Mouse (Mus musculus): Measurements from ENCODE around the gene Nfkbie.
A peak's percentile ranks its signal among the peaks of the same experiment; 100 is the strongest.

Nfkbie gene

DNA sequence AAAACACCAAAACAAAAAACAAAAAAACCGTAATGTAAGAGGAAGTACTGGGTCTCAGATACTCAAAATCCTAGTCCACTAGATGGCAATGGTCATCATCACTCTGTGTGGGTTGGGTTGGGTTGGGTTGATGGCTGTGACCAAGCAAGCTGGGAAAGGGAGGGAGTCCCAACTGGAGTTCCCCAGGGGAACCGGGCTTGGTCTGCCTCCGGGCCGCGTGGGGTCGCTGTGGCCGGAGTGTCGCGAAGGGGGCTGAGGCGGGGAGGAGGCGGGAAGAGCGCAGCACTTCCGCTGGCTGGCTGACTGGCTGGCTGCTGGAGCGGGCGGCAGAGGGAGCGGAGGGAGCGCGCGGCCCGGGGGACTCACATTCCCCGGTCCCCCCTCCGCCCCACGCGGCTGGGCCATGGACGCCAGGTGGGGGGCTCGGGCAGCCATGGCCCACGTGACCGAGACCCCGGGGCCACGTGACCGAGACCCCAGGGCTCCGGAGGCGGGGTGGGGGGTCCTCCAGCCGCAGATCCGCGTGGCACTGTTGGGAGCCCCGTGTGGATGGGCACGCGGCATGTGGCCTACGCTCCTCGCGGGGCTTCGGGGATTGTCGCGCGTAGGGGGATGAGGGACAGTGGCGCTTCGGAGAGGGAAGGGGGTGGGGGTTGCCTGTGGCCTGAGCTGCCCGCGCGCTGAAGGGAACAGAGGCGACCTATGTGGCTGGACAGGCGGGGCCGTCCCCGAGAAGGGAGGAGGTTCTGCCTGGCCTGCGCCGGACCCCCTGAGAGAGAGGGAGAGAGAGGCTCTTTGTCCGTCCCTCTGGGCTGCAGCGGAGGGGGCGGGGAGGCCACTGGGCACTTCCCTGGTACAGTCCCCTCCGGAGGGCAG, 8.4 kb downstream of the Nfkbie start, which contains the start of gene Slc35b2:
TSS of gene Slc35b2 (plus strand) at position 220 of the 876 bp plus-strand sequence.
- peak; percentile 91 for DNase-seq

DNA sequence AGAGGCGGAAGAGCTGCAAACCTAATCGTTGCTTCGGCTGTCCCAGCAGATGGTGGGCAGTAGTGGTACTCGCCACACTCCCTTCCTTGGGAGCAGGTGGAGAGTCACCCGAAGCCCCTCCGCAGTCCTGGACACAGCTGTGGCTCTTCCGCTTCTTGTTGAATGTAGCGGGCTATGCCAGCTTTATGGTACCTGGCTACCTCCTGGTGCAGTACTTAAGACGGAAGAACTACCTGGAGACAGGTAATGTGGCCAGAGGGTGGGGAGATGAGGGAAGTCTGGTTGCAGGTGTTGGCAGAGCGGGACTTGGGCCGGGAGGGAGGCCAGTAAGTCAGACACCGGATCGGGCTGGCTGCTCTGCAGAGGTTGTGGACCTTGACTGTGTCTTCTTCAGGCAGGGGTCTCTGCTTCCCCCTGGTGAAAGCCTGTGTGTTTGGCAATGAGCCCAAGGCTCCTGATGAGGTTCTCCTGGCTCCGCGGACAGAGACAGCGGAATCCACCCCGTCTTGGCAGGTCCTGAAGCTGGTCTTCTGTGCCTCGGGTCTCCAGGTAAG, 9.1 kb downstream of the Nfkbie start:
- DNase-seq = no peak

DNA sequence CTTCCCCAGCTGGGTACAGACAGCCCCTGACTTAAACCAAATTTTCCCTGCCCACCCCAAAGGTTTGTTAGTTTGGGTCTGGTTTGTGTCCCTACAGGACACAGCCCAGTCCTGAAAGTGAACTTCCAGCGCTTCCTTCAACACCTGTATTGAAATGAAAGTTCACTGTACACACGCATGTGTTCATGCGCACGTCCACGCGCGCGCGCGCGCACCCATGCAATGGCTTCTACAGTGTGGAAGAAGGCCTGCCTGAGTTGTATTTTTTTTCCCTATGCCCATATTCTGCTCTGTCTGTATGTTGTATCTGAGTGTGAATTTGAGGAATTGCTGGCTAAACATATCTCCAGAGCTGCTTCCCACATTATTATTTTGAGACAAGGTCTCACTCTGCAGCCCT, 9.6 kb downstream of the Nfkbie start:
- DNase-seq = no peak

DNA sequence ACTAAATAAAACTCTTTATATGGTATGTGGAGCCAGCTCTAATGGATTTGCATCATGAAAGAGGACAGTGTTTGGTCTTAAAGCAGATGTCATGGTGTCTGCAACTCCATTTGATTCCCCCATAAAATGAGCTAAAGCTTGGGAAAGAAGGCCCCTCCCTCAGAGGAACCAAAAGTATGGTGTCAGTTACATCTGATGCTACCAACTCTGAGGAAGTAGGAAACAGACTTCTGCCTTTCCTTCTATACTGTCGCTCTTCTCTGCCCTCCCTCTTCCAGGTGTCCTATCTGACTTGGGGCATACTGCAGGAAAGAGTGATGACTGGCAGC, 10.5 kb downstream of the Nfkbie start:
- DNase-seq = no peak

DNA sequence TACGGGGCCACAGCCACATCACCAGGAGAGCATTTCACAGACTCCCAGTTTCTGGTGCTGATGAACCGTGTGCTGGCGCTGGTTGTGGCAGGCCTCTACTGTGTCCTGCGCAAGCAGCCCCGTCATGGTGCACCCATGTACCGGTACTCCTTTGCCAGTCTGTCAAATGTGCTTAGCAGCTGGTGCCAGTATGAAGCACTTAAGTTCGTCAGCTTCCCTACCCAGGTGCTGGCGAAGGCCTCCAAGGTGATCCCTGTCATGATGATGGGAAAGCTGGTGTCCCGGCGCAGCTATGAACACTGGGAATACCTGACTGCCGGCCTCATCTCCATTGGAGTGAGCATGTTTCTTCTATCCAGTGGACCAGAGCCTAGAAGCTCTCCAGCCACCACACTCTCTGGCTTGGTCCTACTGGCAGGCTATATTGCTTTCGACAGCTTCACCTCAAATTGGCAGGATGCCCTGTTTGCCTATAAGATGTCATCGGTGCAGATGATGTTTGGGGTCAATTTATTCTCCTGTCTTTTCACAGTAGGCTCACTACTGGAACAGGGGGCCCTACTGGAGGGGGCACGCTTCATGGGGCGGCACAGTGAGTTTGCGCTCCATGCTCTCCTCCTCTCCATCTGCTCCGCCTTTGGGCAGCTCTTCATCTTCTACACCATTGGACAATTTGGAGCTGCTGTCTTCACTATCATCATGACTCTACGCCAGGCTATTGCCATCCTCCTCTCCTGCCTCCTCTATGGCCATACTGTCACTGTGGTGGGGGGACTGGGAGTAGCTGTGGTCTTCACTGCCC, 11.1 kb downstream of the Nfkbie start:
- DNase-seq = no peak

DNA sequence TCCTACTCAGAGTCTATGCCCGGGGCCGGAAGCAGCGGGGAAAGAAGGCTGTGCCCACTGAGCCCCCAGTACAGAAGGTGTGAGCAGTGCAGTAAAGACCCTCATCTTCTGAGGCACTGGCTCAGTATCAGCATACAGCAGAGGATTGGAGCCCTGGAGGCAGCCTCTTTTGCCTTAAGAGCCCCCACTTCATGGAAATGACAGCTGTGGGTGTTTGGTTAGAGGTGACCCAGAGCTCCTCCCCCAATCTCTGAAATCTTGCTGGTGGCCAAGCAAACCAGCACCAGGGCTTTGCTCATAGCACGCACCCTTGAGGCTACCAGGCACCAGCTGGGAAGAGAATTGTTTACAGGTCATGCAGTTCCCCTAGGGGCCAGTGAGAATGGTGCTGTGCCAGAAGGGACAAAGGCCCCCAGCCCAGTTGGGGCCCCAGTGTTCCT, 11.7 kb downstream of the Nfkbie start:
- DNase-seq = no peak

DNA sequence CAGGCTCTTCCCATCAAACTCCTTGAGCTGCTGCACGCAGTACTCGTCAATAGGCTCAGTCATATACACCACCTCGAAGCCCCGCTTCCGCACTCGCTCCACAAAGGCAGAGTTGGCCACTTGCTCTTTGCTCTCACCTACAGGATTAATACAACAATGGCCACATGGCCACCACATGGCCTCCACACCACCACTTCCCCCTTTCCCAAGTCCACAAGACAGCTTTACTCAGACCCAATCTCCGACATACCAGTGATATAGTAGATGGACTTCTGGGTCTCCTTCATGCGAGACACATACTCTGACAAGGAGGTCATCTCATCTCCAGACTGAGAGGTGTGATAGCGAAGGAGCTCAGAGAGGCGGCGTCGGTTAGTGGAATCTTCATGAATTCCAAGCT, 13.5 kb downstream of the Nfkbie start:
- DNase-seq = no peak

DNA sequence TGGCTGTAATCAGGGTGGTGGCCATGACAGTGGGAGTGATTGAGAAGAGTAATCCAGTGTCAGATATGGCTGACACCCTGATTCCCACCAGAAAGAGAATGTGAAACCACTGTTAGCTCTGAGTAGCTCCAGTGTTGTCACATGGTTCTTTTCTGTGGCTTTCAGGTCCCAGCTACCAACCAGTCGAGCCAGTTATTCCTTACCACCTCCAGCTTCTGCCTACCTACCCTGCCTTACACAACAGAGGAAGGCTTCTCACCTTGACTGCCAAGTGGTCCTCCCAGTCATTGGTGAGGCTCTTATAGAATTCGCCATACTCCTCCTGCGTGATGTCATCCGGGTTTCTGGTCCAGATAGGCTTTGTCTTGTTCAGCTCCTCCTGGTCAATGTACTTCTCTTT, 14.5 kb downstream of the Nfkbie start:
- DNase-seq = no peak

DNA sequence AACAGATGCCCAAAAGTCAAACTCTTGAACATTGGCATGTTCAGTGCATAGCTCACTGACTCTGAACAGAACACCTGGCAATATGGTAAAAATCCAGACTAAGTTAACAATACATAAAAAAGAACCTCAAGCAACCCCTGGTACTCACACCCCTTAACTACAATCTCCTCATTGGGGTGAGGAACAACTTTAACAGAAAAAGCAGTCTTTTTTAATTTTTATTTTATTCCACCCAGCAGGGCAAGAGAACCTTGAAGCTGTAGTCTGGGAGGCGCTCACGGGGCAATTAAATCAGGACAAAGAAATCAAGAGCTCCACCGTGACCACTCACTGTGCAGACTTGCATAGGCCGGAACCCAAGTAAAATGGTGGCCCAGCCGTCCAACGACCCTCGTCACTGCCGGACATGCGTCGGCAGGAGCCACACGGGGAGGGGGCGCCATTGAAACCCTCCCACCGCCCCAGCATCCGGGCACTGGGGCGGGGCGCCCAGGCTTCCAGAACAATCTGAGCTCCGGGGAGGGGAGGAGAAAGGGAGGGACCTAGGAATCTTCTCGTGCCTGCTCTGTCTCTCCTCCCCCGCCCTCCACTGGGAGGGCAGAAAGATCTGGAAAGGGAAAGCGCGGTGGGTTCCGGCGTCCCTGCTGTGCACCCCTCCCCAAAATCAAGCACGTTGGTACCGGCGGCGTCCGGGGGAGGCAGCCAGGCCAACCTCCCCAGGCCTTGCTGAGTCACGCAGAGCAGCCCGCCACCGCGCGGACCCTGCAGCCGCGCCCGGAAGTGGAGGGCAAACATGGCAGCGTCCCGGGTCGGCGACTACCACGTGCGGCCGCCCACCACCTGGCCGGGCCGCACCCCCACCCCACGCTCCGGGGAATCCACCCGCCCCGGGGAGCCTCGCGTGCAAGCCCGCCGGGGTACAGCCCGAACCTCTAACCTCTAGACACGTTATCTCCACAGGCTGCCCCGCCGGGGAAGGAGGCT, 16.9 kb downstream of the Nfkbie start:
- peak; percentile 82 for DNase-seq

DNA sequence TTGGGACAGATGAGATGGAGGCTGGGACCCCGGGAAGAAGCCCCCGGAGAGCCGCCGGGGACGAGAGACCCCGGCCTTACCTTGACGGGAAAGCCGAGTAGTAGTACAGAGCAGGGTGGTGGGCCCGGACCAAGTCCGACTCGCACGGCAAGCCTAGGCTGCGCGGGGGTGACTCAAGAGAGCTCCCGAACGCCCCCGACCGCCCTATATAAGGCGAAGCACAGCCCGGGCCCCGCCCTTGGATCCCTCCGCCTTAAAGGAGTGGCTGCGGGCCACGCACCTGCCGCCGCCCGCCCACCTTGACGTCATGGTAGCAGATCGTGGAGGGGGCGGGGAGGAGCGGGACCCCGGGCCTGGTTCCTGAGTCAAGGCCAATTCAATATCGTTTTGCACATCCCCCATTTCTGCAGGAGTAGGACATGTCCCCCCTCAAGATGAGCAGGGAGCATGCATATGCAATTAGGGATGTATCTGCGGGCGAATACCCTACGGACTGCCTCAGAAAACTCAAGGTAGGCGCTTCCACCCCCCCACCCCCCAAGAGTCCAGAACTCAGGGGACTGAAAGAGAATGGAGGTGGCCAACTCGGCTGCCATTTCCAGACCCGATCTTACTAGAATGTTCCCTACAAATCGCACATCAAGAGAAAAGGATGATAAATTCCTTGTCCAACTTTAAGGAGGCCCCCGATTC, 17.7 kb downstream of the Nfkbie start, which contains the start of gene Hsp90ab1:
TSS of gene Hsp90ab1 (minus strand) at position 185 of the 693 bp plus-strand sequence.
- peak; percentile 99 for DNase-seq

DNA sequence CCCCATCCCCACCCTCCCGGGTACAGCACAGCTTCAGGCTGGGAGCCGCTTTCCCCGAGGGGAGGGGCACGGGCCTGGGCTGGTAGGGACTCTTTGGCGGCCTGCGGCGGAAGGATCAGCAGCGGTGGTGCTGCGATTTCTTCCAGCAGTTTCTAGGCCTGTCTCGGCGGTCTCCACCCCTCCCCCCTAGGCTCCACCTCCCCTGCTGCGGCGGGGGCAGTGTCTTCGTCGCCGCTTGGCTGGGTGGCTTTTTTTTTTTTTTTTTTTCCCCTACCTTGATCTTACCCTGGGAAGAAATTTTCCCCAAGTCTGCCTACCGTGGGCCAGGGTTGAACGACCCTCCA, 18.2 kb downstream of the Nfkbie start:
- DNase-seq = peak; percentile 99

DNA sequence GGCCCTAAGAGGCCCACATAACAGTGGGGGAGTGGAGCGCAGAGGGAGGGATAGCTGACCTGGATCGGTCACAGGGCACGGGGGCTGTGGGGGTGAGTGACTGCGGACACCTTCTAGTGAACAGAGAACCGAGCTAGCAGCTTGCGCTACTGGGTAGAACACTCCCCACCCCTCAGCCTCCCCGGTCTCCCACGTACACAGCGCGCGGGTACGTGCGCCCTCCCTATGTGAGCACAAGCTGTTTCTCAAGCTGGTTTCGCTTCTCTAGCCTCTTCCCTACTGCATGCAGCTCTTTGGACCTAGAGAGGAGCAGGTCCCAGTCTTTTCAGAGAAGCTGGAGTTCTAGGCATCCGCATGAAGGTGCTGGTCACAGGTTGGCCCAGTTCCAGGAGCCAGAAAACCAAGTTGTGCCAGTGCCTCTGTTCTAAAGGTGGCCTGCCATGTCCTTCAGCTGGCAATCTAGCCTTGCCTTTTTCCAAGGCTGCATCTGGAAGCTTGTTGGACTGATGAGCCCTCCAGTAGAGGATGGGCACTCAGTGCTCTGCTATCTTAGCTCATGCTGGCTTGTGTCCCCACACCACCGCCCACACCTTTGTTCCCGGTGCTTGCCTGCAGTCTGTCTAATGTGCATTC, 18.7 kb downstream of the Nfkbie start:
- peak; percentile 84 for DNase-seq

DNA sequence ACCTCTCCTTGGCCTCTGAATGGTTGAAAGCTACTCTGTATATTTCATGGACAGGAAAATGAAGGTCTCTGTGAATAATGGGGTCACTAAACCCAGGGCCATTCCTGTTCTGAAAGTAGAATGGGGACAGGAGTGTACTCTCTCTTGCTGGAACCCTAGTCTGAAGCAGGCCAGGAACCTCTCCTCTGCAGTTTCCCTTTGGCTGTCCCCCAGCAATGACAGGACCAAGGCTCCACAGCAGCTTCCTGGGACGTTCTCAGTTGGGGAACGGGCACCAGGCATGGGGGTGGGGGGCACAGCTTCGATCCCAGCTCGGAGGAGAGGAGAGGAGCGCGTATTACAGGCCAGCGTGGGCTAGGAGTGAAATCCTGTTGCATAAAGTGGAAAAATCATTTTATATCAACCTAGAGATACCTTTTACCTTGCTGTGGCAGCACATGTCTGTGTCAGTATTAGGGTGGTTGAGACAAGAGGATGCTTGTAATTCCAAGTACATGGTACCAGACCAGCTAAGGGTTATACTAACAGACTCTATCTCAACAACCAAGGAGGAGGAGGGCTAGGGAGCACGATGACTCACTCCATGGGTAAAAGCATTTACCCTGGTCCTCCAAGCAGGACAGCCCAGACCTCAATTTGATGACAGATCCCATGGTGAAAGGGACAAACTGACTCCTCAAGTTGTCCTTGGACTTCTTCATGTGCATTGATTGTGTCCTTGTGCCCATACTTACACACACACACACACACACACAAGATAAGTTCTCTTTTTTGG, 19.8 kb downstream of the Nfkbie start:
- no peak for DNase-seq

DNA sequence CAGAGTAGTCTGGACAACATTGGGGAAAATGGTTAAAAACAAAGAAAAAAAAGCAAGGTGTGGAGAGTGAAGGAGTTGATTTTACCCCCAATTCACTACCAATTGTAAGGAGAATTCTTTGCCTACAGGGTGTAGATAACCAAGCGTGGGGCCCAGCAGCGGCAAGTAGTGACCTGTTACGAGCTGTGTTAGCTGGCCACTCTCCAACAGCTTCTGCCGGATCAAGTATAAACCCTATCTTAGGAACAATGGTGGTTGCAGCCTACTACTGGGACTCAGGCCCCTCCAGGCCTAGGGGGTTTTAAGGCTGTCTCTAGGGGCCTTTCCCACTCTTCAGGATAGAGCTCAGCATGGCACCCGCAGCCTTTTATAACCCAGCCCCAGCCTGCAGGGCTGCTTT, 22.7 kb downstream of the Nfkbie start:
- DNase-seq = no peak

DNA sequence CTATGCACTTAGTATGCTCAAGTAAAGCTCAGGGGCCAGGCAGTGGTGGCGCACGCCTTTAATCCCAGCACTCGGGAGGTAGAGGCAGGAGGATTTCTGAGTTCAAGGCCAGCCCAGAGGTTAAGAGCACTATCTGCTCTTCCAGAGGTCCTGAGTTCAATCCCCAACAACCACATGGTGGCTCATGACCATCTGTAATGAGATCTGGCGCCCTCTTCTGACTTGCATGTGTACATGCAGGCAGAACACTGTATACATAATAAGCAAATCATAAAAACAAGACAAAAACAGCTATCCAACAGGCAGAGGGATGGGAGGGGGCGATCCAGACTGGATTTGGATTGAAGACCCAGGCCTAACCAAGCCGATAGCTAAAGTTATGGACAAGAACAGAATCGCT, 23.3 kb downstream of the Nfkbie start:
- DNase-seq = no peak

DNA sequence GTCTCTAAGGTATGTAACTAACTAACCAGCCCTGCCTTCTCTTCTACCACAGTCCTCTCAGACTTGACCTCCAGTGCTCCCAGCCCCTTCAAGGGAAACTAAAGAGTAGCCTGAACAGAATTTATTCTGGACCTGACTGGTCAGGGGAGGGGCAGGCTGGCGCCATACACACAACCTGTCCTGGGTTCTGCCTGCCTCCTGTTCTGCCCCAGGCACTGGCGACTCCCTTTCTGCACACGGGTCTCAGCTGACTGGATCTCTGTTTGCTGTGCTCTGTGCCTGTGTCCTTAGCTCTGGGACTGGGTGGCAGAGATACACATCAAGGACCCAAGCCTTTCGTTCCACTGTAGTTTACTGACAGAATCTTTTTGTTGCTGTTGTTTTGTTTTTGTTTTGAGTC, 24.1 kb downstream of the Nfkbie start:
- DNase-seq = no peak

DNA sequence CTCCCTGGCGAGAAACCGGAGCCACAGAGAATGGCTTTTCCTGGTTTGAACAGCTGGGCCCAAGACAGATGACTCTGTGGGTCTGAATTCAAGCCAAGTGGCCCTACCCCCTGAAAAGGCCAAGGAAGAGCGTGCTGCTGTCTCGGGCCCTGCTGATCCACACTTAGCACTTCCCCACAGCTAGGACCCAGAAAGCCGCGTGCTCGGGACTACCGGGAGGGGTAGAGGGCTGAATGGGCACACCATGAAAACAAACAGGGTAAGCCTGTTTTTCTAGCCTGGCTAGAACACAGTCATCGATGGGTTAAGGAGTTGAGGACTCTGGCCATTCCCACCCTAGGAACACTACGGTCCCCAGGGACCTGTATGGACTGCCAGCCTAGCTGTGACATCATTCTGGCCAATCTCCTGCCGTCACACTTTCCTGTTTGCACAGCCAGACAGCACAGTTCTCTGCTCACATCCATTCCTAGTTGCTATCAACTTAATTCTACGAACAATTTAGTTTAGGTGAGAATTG, 25.5 kb downstream of the Nfkbie start:
- DNase-seq = no peak

DNA sequence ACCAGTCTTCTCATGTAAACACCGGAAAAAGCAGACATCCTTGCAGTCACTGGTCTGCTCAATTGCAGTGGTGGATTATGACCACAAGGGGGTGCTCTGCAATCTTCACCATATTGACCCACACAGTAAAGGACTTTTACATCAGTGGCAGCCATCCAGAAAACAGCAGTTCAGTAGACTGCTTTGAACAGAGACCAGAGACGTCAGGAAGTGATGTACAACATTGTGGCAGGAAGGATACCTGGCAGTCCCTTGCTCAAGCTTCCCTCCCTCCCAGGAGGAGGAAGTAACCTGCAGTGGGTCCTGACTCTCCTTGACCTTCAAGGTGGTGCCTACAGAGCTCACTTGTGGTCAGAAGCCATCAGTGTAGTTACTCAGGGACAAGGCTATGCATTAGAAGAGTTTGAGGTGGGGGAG, 26.1 kb downstream of the Nfkbie start:
- peak; percentile 74 for DNase-seq

DNA sequence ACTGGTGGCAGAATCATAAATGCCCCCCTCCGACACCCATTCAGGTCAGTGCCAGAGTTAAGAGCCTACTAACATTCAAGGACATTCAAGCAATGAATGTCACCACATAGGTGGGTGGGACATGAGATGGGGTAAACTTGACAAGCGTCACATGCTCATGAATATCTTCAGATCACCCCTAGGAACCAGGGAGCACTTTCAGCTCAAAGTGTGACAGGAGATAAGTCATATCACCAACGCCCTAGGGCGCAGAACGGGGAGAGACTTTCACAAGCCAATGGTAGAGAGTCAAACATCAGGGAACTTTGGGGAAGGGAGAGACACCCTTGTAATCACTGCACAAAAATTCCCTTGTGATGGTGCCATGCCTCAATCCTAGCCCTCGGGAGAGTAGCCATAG, 26.7 kb downstream of the Nfkbie start:
- no peak for DNase-seq

DNA sequence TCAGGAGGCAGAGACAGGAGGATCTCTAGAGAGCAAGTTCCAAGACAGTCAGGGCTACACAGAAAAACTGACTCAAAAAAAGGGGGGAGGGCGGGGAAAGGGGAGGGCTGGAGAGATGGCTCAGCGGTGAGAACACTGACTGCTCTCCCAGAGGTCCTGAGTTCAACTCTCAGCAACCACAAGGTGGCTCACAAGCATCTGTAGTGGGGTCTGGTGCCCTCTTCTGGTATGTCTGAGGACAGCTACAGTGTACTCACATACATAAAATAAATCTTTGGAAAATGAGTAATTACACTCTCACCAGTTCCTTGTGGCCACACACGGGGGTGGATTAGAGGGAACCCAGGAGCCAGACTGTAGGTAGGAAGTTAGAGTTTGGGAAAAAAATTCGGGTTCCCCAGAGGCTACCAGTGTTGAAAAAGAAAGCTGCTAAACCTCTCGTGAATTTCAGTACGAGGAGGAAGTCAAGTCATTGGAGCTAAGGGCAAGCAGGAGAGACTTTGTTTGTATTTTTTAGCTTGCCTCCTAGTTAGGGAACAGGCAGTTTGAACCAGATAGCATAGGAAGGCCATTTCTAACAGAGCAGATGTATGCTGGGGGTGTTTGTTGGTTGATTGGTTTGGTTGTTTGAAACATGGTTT, 27.3 kb downstream of the Nfkbie start:
- no peak for DNase-seq

Data from kidney, adult 18-20 months (tissue).